Mouse (Mus musculus): ENCODE data around the gene Rnf216.

- TF ChIP-seq CTCF (conservative IDR thresholded peaks at IDR 0.05 in 1 of 2, IDR thresholded peaks at IDR 0.05 in 1 of 2; ENCODE audit: low read depth in 2 of 2, low read length in 2 of 2) (no peak), RAD21 (IDR thresholded peaks at IDR 0.05; ENCODE audit: low read depth, low read length) (no peak), POLR2A (IDR thresholded peaks at IDR 0.05; ENCODE audit: low read depth, low read length) (no peak), RCOR1 (conservative IDR thresholded peaks at IDR 0.05; ENCODE audit: low read depth, low read length) (no peak), EP300 (IDR thresholded peaks at IDR 0.05; ENCODE audit: low read length) (no peak), ELF1 (IDR thresholded peaks at IDR 0.05; ENCODE audit: low read depth, low read length) (no peak), NELFE (IDR thresholded peaks at IDR 0.05; ENCODE audit: low read depth, low read length) (no peak), E2F4 (IDR thresholded peaks at IDR 0.05; ENCODE audit: insufficient replicate concordance, low read depth, low read length) (no peak)
Measured at GRCm38 (mm10) chr5:143049013-143049385, 63.8 kb downstream of the Rnf216 start.

Data from CH12.LX (cell line).